Comparison of ENCODE assay signal across 14 mouse cellular contexts in the genomic region with DNA sequence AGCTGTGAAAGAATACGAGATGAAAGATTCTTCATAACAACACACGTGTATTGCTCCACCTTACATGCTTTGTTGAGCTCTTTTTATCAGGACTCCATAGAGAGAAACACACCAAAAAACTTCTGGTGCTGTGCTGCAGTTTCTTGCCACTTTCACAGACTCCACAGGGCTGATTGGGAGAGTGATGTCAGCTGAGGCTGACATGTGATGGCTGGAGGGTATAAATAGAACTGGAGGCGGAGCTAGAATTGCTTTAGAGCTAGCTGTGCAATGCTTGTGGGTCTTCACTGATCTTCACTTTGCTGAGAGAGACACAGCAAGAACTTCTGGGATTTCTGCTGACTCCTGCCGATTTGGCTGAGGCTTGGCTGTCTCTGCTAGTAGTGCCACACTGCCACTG.
"Had no signal": no experiment of that assay in that cellular context is flagged by ENCODE, and none has a peak within 500 bp of the region (broad histone marks: within the 10 kb centered on the region; RNA-seq: fewer than 3 reads in every experiment).

No protein-coding gene starts in this region.

- H3K4me2 ChIP-seq: kidney, embryonic 15.5 days; limb, embryonic 15.5 days; liver, embryonic 12.5 days; lung, embryonic 14.5 days; midbrain, embryonic 12.5 days; neural tube, embryonic 15.5 days had no signal

- DNase-seq: kidney, postnatal 14 days; lung, embryonic 14.5 days; lung, postnatal 10 days; lung, postnatal 4 days; right cerebral cortex, postnatal 4 days; spleen, adult 18-20 months; thymus, adult 2 months; thymus, postnatal 25 days had no signal

- H3K4me3 ChIP-seq: kidney, embryonic 15.5 days; limb, embryonic 15.5 days; liver, embryonic 12.5 days; megakaryocyte, embryonic 14.5 days; midbrain, embryonic 12.5 days; neural tube, embryonic 15.5 days had no signal

- H3K9ac ChIP-seq: kidney, embryonic 15.5 days; limb, embryonic 15.5 days; liver, embryonic 12.5 days; lung, embryonic 14.5 days; midbrain, embryonic 12.5 days; neural tube, embryonic 15.5 days had no signal

- H3K27ac ChIP-seq: kidney, embryonic 15.5 days; limb, embryonic 15.5 days; liver, embryonic 12.5 days; midbrain, embryonic 12.5 days; neural tube, embryonic 15.5 days had no signal

- H3K36me3 ChIP-seq: kidney, embryonic 15.5 days; limb, embryonic 15.5 days; liver, embryonic 12.5 days; midbrain, embryonic 12.5 days; neural tube, embryonic 15.5 days had no signal

- H3K9me3 ChIP-seq: kidney, embryonic 15.5 days; limb, embryonic 15.5 days; liver, embryonic 12.5 days; midbrain, embryonic 12.5 days; neural tube, embryonic 15.5 days had no signal

- ATAC-seq: liver, embryonic 12.5 days had no signal

- H3K27me3 ChIP-seq: kidney, embryonic 15.5 days; limb, embryonic 15.5 days; megakaryocyte, embryonic 14.5 days; midbrain, embryonic 12.5 days; neural tube, embryonic 15.5 days had no signal
